Mouse (Mus musculus) testis, adult 2 months (tissue): ENCODE measurements around the gene Nhlrc4.

Experiments
- CTCF ChIP-seq: fragments of 200-500 bp; IDR thresholded peaks from 2 replicates; pipeline ENCODE4 v1.5.1; 2012; ENCODE audit warnings: low read depth, mild to moderate bottlenecking, inconsistent platforms, low read length, moderate library complexity; ENCODE audit not compliant: control insufficient read depth, insufficient read depth, insufficient replicate concordance
- POLR2A ChIP-seq: fragments of 200-500 bp; IDR thresholded peaks from 2 replicates; pipeline ENCODE4 v1.6.1; 2012; ENCODE audit warnings: low read depth, mild to moderate bottlenecking, inconsistent platforms, low read length, moderate library complexity; ENCODE audit not compliant: control insufficient read depth

- TF ChIP-seq POLR2A = no peak
- no peak for TF ChIP-seq CTCF
These were observed 5.9 kb upstream of the Nhlrc4 start for GRCm38 (mm10) chr17:25950706-25951105.
